Mouse (Mus musculus): ENCODE results near the gene Secisbp2l.

DNA sequence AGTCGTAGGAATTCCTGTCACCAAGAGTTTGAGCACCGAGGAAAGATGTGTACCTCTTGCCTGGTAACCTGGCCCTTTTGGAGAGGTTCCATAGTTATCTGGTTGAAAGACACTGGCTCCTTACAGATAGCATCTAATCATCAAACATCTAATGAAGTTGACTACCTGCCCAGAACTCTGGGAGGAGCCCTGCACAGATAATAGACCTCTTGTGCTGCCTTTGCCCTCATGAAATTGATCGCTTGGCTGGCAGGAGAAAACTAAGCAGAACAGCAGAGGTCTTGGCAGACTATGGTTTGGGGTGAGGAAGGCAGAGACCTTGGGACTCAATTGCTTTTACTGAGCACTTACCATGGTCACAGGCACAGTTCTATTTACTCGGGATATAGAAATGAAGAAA is 37.7 kb upstream of the Secisbp2l start:
- TF ChIP-seq GATA1 (IDR thresholded peaks at IDR 0.05; ENCODE audit: borderline replicate concordance, low read length) (no peak), FLI1 (IDR thresholded peaks at IDR 0.05; ENCODE audit: low read length) (no peak)
